Mouse (Mus musculus) thymus, adult 2 months (tissue): ENCODE results near the gene Fancl. TPM values are rescaled to one million over a fixed set of nuclear protein-coding genes. Genes with fewer than 3 reads are reported as not detected.

Source experiments
- DNase-seq: peaks from one replicate; pipeline ENCODE4 v3.0.0; 2021
- H3K27ac ChIP-seq: fragments of 200-500 bp; 2 replicates; pipeline ENCODE4 v1.5.1; 2012; ENCODE audit warnings: low read length, control low read depth; ENCODE audit not compliant: control insufficient read depth, insufficient read depth
- H3K27me3 ChIP-seq: fragments of 200-500 bp; 2 replicates; pipeline ENCODE4 v1.6.1; 2012; ENCODE audit warnings: mild to moderate bottlenecking, low read length, moderate library complexity, mixed read lengths; ENCODE audit not compliant: control insufficient read depth, insufficient read depth
- H3K36me3 ChIP-seq: fragments of 200-500 bp; 2 replicates; pipeline ENCODE4 v1.6.1; 2012; ENCODE audit warnings: mild to moderate bottlenecking, low read length, moderate library complexity; ENCODE audit not compliant: control insufficient read depth, insufficient read depth
- H3K4me1 ChIP-seq: fragments of 200-500 bp; replicated peaks from 2 replicates; pipeline ENCODE4 v1.6.1; 2012; ENCODE audit warnings: low read length; ENCODE audit not compliant: control insufficient read depth, insufficient read depth
- H3K4me3 ChIP-seq: fragments of 200-500 bp; 2 replicates; pipeline ENCODE4 v1.5.1; 2012; ENCODE audit warnings: mild to moderate bottlenecking, low read length, control low read depth, moderate library complexity; ENCODE audit not compliant: control insufficient read depth, insufficient read depth
- CTCF ChIP-seq: fragments of 200-500 bp; IDR thresholded peaks from 2 replicates; pipeline ENCODE4 v1.5.1; 2012; ENCODE audit warnings: mild to moderate bottlenecking, control low read depth, low read length, moderate library complexity, borderline replicate concordance; ENCODE audit not compliant: control insufficient read depth, poor library complexity, insufficient read depth; ENCODE audit errors: extremely low read depth
- POLR2A ChIP-seq: fragments of 200-500 bp; IDR thresholded peaks from 2 replicates; pipeline ENCODE4 v1.6.1; 2012; ENCODE audit warnings: mild to moderate bottlenecking, low read length, control low read depth, moderate library complexity; ENCODE audit not compliant: control insufficient read depth, poor library complexity, insufficient read depth; ENCODE audit errors: extremely low read depth
- WGBS: fragments of 180-500 bp; shearing (Covaris S2); methylation state at CpG from one replicate; pipeline ENCODE4 v1.1.7; 2018; 5-methylcytosine and 5-hydroxymethylcytosine counted together
- polyA plus RNA-seq: library from polyadenylated mRNA; depleted of rRNA; stranded (reverse); fragments of >200 nt; gene quantifications from 2 replicates; pipeline ENCODE4 v1.2.3, GENCODE M21; 2012

Gene Fancl
- polyA plus RNA-seq, 1 experiment, result 4.0 TPM

DNA sequence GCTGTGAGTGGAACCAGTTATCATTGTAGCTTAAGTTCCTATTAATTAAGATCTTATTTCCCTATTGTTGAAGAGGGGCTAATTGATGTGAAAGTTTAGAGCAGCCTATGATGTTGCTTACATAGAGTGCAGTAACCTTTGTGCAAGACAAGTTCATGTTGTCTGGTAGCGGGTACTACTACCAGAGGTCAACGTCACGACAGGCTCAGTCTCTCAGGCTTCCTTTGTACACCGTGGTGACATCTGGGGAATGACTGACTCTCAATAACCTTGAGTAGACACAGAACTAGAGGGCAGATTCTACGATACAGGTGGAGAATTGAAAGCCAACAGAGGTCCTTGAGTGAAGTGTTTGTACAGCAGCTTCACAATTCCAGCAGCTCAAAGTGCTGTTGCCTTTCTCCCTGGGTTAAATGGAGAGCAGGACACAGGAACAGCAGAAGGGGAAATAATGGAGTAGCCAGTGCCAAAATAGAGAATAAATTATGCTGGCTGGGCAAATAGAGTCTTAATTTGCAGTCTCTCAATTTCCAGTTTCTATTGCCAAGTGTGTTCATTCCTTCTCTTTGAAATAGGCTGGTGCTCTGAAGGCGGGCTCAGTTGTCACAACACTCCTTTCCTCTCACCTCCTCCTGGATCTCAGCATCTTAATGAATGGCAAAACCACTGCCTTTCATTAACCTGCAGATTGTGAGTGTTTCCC, 91.3 kb downstream of the Fancl start:
- no peaks in the 10 kb centered on the region for H3K4me1 ChIP-seq
- no peak overlapping the region for H3K4me3 ChIP-seq
- DNase-seq, result no peak
- WGBS, result 98% methylated on average over 6 of the region's 6 CpGs
- no peaks in the 10 kb centered on the region for H3K27me3 ChIP-seq
- TF ChIP-seq POLR2A (no peak), CTCF (no peak)
- peaks cover 6% of the 10 kb centered on the region; the same call in 1 of the 2 replicates for H3K36me3 ChIP-seq
- no peak overlapping the region for H3K27ac ChIP-seq

DNA sequence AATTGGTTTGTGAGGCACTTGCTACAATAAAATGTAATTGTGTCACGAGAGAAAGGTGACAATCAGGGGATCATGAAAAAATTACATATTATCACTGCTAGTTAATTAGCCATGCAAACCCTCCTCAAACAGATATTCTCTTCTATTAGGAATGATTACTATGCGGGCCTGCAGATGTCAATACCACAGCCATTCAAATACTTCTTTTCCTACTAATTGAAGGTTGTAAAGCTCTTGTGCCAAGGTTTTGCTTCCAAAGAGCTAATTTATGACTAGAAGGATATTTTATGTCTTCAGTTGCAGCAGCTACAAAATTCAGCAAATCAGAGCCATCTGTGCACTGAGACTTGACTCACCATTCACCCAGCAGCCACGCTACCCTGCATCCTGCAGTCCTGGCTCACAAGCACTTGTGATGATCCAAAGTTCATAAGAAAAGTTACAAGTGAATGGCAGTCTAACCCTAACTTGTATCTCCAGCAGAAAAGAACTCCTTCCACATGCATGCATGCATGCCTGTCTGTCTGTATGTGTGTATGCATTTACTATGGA, 95.8 kb downstream of the Fancl start:
- DNase-seq, result no peak
- no peaks in the 10 kb centered on the region for H3K36me3 ChIP-seq
- H3K27ac ChIP-seq, result no peak overlapping the region
- H3K4me3 ChIP-seq, result no peak overlapping the region
- H3K4me1 ChIP-seq, result no peaks in the 10 kb centered on the region
- no peaks in the 10 kb centered on the region for H3K27me3 ChIP-seq
- TF ChIP-seq POLR2A, result no peak
- no peak for TF ChIP-seq CTCF
- WGBS, result 98% methylated on average over 3 of the region's 3 CpGs

DNA sequence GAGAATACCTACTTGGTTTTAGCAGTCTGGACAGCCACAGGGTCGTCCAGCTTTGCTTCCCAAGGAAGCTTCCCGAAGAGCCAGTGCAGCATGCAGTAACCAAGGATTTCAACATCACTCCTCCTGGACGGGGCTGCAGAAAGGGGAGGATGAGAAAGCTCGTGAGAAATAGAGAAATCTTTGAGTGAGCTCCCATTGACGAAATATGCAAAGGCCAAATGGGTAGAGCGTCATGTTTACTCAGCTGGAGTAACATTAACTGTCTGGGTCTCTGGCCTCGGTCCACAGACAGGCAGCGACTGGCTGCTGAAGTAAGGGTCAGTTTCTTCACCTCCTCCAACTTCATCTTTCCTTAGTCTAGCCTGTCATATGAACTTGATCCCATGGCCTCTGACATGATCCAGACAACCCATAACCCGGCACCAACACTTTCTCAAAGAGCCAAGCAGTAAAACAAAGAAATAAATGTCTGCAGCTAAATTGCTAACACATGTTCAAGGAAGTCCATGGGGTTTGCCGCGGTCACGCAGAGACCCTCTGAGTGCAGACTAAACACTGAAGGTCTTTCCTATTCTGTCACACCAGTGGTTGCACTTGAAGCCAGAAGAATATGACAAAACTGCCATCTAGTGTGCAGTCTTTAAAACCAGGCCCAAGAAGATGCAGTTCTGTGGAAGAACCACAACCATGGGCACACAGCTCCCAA, 104.0 kb downstream of the Fancl start:
- no peak overlapping the region for H3K4me3 ChIP-seq
- no peak for DNase-seq

DNA sequence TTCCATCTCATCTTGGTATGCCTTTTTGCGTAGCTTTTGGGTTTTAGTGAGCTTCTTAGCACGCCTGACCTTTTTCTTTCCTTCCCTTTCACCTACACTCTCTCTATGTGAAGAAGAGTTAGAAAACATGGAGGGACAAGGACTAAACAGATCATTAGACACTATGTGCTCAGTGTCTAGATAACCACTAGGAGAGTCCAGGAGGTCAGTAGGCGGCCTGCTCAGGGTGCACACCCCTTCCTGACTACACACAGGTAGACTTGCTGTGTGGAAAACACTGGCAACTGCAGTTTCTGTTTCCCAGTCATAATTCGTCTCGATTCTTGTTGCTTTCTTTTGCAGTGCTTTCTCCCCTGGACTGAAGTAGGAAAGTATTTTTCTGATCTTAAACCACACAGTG, 110.0 kb downstream of the Fancl start:
- no peak overlapping the region for H3K27ac ChIP-seq
- TF ChIP-seq POLR2A (no peak), CTCF (no peak)
- H3K27me3 ChIP-seq, result no peaks in the 10 kb centered on the region
- 94% methylated on average over 5 of the region's 5 CpGs for WGBS
- H3K4me1 ChIP-seq, result no peaks in the 10 kb centered on the region
- no peak for DNase-seq
- H3K4me3 ChIP-seq, result no peak overlapping the region
- H3K36me3 ChIP-seq, result no peaks in the 10 kb centered on the region

More for the DNA sequence above, 104.0 kb downstream of the Fancl start:
- Histone ChIP-seq H3K27me3 (no peaks in the 10 kb centered on the region), H3K27ac (no peak overlapping the region), H3K36me3 (no peaks in the 10 kb centered on the region), H3K4me1 (no peaks in the 10 kb centered on the region)
- WGBS, result 98% methylated on average over 12 of the region's 12 CpGs
- TF ChIP-seq CTCF (no peak), POLR2A (no peak)

DNA sequence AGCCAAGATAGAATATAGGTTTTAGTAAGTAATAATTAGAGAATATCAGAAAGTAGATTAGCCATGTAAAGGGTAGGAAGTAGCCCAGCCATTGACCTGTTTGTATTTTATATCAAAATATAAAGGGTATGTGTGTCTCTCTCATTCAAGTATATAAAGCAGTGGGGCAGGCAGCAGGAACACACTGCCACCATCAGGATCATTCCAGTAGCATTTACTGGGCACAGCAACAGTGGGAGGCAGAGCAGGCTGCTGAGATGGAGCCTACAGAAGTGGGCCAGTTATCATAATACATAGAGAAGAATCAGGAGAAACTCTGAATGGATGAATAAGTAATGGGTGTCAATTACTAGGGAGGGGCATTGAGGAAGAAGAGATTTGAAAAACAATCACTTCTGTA, 127.7 kb downstream of the Fancl start:
- no peak for DNase-seq
- H3K36me3 ChIP-seq, result no peaks in the 10 kb centered on the region
- H3K4me1 ChIP-seq, result no peaks in the 10 kb centered on the region
- no peak overlapping the region for H3K4me3 ChIP-seq
- no peaks in the 10 kb centered on the region for H3K27me3 ChIP-seq
- H3K27ac ChIP-seq, result no peak overlapping the region
- TF ChIP-seq CTCF (no peak), POLR2A (no peak)

DNA sequence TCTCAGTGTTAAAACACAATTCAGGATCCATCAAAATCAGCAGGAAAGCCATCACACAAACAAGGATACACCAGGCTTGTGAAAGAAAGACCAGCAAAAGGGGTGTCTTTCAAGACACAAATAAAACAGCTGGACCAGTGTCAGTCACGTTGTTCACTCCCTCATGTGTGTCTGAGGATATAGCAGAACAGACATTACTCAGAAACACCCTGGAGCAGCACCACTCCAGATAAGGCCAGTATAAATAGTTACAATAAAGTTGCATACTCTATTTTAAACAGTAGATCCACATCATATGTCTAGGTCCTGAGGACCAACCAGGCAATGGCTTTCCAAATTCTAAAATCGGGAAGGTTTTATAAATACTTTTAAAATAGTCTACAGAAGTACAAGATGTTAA, 130.2 kb downstream of the Fancl start:
- WGBS, result 98% methylated on average over 2 of the region's 2 CpGs
- H3K36me3 ChIP-seq, result no peaks in the 10 kb centered on the region
- DNase-seq, result no peak
- H3K4me3 ChIP-seq, result no peak overlapping the region
- H3K4me1 ChIP-seq, result no peaks in the 10 kb centered on the region
- H3K27me3 ChIP-seq, result no peaks in the 10 kb centered on the region
- TF ChIP-seq CTCF (no peak), POLR2A (no peak)
- no peak overlapping the region for H3K27ac ChIP-seq
